Mouse (Mus musculus): Measurements from ENCODE around the gene Nelfb. TPM values are rescaled to one million over a fixed set of nuclear protein-coding genes. Genes with fewer than 3 reads are reported as not detected.
"Not testable (repeated sequence)": the region's sequence is repeated elsewhere in the genome, so short reads cannot be mapped to it uniquely, and the experiment has no call there.

The Nelfb gene
- 18.4 and 19.1 TPM in 2 replicates for total RNA-seq (2014; rRNA removed)
- polyA plus RNA-seq (2012; rRNA removed) = 22.4 and 27.5 TPM in 2 replicates

DNA sequence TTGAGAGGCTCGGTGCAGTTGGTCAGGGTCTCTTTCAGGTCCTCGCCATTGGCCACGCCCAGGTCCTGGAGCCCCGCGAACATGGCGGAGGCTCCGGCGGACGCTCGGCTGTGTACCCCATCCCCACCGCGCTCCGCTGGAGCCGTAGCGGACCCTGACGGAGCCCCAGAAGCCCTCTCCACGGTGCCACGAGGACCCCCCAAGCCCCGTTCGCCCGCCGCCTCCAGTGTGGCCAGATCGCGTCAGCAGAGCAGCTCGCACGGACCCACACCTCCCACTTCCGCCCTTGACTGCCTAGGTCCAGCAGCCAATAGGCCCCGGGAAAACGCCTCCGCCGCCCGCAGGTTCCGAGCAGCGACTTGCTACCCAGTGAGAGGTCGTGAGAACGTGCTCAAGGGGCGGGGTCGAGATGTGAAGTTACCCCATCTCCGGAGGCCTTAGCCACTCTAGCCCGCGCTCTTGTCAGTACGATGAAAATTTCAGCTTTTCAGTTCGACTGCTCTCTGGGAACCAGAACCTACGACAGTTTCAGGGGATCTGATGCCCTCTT, at the start of gene Nelfb:
Gene Nelfb (minus strand): TSS at position 369 of the 550 bp plus-strand sequence.
- 1% methylated on average over 44 of the region's 44 CpGs for WGBS
- DNase-seq (ENCODE audit: extremely low read depth, low read depth, low spot score) = peak; percentile 75

GRCm38 (mm10) chr2:25258887-25259286, 47.6 kb upstream of the Nelfb start:
- Histone ChIP-seq H3K9ac (ENCODE audit: low read depth, low read length) (no peak overlapping the region), H3K4me1 (ENCODE audit: control insufficient read depth, insufficient read depth, low read length) (peaks cover 14% of the 10 kb centered on the region), H3K36me3 (ENCODE audit: control insufficient read depth, insufficient read depth, low read length) (no peaks in the 10 kb centered on the region), H3K79me2 (ENCODE audit: control insufficient read depth, insufficient read depth, low read length) (peaks cover 11% of the 10 kb centered on the region; the same call in 1 of the 2 replicates), H3K27ac (replicated peaks; ENCODE audit: insufficient read depth, low read depth, low read length) (no peak overlapping the region), H3K27me3 (ENCODE audit: control insufficient read depth, insufficient read depth, low read length) (no peaks in the 10 kb centered on the region), H3K4me3 (ENCODE audit: insufficient read depth, low read depth, low read length) (no peak overlapping the region)
- DNase-seq (ENCODE audit: extremely low read depth, low read depth, low spot score) = no peak
- WGBS = 76% methylated on average over 2 of the region's 2 CpGs
- peak; percentile 39 for TF ChIP-seq CTCF (IDR thresholded peaks at IDR 0.05; ENCODE audit: low read depth, low read length)
- TF ChIP-seq POLR2A (IDR thresholded peaks at IDR 0.05; ENCODE audit: extremely low read depth, insufficient read depth, low read length) = no peak

More for the DNA sequence above, at the start of gene Nelfb:
- Histone ChIP-seq H3K27me3 (ENCODE audit: control insufficient read depth, insufficient read depth, low read length) (no peaks in the 10 kb centered on the region), H3K9ac (ENCODE audit: low read depth, low read length) (peak within 1 kb of the TSS; percentile 95), H3K4me1 (ENCODE audit: control insufficient read depth, insufficient read depth, low read length) (peaks cover 10% of the 10 kb centered on the region), H3K27ac (replicated peaks; ENCODE audit: insufficient read depth, low read depth, low read length) (peak within 1 kb of the TSS; percentile 76), H3K79me2 (ENCODE audit: control insufficient read depth, insufficient read depth, low read length) (peaks cover 16% of the 10 kb centered on the region; the same call in 1 of the 2 replicates), H3K4me3 (ENCODE audit: insufficient read depth, low read depth, low read length) (peak within 1 kb of the TSS; percentile 94), H3K36me3 (ENCODE audit: control insufficient read depth, insufficient read depth, low read length) (peaks cover 2% of the 10 kb centered on the region; the same call in 1 of the 2 replicates)
- TF ChIP-seq POLR2A (IDR thresholded peaks at IDR 0.05; ENCODE audit: extremely low read depth, insufficient read depth, low read length) = peak; percentile 60
- no peak for TF ChIP-seq CTCF (IDR thresholded peaks at IDR 0.05; ENCODE audit: low read depth, low read length)

DNA sequence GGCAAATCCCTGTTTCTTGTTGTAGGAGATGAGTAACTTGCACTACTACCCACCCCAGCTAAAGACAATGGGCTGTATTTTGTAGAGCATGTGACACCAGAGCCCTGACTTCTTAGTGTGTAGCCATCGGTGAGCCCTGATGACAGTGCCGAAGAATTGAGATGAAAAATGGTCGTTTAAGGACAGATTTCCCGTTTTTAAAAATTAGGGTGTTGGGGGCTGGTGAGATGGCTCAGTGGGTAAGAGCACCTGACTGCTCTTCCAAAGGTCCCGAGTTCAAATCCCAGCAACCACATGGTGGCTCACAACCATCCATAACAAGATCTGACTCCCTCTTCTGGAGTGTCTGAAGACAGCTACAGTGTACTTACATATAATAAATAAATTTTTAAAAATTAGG, 46.0 kb upstream of the Nelfb start:
- H3K4me3 ChIP-seq (ENCODE audit: insufficient read depth, low read depth, low read length); H3K27ac ChIP-seq (replicated peaks; ENCODE audit: insufficient read depth, low read depth, low read length); DNase-seq (ENCODE audit: extremely low read depth, low read depth, low spot score); H3K27me3 ChIP-seq (ENCODE audit: control insufficient read depth, insufficient read depth, low read length); H3K4me1 ChIP-seq (ENCODE audit: control insufficient read depth, insufficient read depth, low read length); H3K36me3 ChIP-seq (ENCODE audit: control insufficient read depth, insufficient read depth, low read length); H3K9ac ChIP-seq (ENCODE audit: low read depth, low read length); H3K79me2 ChIP-seq (ENCODE audit: control insufficient read depth, insufficient read depth, low read length): not testable (repeated sequence)
- WGBS = 83% methylated on average over 5 of the region's 5 CpGs

DNA sequence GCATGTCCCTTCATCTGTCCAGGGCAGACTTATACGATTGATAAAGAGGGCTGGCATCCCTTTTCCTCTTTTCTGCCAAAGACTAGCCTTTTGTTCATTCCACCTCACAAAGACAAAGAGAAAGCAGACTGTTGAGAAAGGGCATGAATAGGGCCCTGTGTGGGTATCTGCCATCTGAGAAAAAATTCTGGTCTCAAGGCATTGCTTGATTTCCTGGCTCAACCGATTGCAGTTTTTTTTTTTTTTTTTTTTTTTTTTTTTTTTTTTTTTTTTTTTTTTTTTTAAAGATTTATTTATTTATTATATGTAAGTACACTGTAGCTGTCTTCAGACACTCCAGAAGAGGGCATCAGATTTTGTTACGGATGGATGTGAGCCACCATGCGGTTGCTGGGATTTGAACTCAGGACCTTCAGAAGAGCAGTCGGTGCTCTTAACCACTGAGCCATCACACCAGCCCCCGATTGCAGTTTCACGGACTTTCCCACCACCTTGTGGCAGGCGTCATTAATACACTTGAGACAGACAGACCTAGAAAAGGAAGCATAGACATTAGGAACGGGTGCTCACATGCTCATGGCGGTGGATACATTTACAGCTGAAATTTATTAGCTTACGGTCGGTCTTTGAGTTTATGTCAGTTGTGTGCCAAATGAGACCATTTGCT, 45.3 kb upstream of the Nelfb start:
- not testable (repeated sequence) for H3K79me2 ChIP-seq (ENCODE audit: control insufficient read depth, insufficient read depth, low read length); H3K27me3 ChIP-seq (ENCODE audit: control insufficient read depth, insufficient read depth, low read length); H3K4me1 ChIP-seq (ENCODE audit: control insufficient read depth, insufficient read depth, low read length); H3K36me3 ChIP-seq (ENCODE audit: control insufficient read depth, insufficient read depth, low read length); H3K27ac ChIP-seq (replicated peaks; ENCODE audit: insufficient read depth, low read depth, low read length); DNase-seq (ENCODE audit: extremely low read depth, low read depth, low spot score)
- H3K4me3 ChIP-seq (ENCODE audit: insufficient read depth, low read depth, low read length) = 0 out of 2 replicates have a peak overlapping the region, but pooled peaks have one; percentile 78
- 59% methylated on average over 12 of the region's 12 CpGs for WGBS
- H3K9ac ChIP-seq (ENCODE audit: low read depth, low read length) = peak overlapping the region; percentile 28; the same call in 1 of the 2 replicates

DNA sequence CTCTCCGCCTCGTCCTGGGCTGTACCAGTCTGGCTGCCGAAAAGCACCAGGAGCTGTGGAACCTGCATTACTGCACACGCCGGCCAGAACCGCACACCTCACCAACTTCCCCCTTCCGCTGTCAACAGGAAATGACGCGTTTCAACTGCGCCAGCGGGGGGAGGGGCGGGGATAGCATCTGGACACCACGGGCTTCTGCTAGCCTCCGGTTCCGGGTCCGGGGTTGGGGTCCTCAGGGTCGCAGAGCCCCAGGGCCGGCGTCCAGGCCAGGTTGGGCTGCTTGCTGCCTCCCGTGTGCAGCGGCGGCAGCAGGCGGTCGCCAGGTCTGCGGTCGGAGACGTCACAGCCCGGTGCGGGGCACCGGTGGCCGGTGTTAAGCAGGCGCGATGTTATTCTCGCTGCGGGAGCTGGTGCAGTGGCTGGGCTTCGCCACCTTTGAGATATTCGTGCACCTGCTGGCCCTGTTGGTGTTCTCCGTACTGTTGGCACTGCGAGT, 44.0 kb upstream of the Nelfb start, which contains the start of gene Tmem203:
Gene Tmem203 (plus strand): TSS at position 156 of the 496 bp plus-strand sequence.
- under 1% methylated on average over 39 of the region's 39 CpGs for WGBS
- DNase-seq (ENCODE audit: extremely low read depth, low read depth, low spot score) = peak; percentile 68

DNA sequence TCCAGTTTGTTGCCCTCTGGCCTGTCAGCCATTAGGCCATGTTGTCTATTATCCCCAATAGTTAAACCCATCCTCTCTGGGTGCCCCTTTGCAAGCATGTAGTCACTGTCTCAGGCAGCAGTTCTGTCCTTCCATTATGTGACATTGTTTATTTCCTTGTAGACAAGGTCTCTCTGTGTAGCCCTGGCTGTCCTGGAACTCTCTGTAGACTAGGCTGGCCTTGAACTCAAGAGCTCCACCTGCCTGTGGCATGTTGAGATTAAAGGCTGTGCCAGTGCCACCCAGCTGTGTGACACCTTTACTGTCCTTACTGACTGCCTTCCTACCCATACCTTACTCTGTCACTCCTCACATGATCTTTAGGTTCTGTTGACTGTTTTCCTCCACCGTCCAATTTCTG, 41.0 kb upstream of the Nelfb start:
- H3K79me2 ChIP-seq (ENCODE audit: control insufficient read depth, insufficient read depth, low read length) = peaks cover 2% of the 10 kb centered on the region; the same call in 1 of the 2 replicates
- TF ChIP-seq POLR2A (IDR thresholded peaks at IDR 0.05; ENCODE audit: extremely low read depth, insufficient read depth, low read length) (no peak), CTCF (IDR thresholded peaks at IDR 0.05; ENCODE audit: low read depth, low read length) (peak; percentile 36; the same call in 1 of the 2 replicates)
- no peak overlapping the region for H3K4me3 ChIP-seq (ENCODE audit: insufficient read depth, low read depth, low read length)
- no peak overlapping the region for H3K27ac ChIP-seq (replicated peaks; ENCODE audit: insufficient read depth, low read depth, low read length)
- H3K27me3 ChIP-seq (ENCODE audit: control insufficient read depth, insufficient read depth, low read length) = no peaks in the 10 kb centered on the region
- WGBS = 79% methylated on average over 1 of the region's 1 CpGs
- peak; percentile 19 for DNase-seq (ENCODE audit: extremely low read depth, low read depth, low spot score)
- no peak overlapping the region for H3K9ac ChIP-seq (ENCODE audit: low read depth, low read length)
- peaks cover 5% of the 10 kb centered on the region for H3K36me3 ChIP-seq (ENCODE audit: control insufficient read depth, insufficient read depth, low read length)
- peaks cover 9% of the 10 kb centered on the region for H3K4me1 ChIP-seq (ENCODE audit: control insufficient read depth, insufficient read depth, low read length)

More for the DNA sequence above, 44.0 kb upstream of the Nelfb start, which contains the start of gene Tmem203:
- Histone ChIP-seq H3K4me3 (ENCODE audit: insufficient read depth, low read depth, low read length) (peak within 1 kb of the TSS; percentile 78), H3K27ac (replicated peaks; ENCODE audit: insufficient read depth, low read depth, low read length) (peak within 1 kb of the TSS; percentile 51), H3K36me3 (ENCODE audit: control insufficient read depth, insufficient read depth, low read length) (peaks cover 3% of the 10 kb centered on the region; the same call in 1 of the 2 replicates), H3K4me1 (ENCODE audit: control insufficient read depth, insufficient read depth, low read length) (peaks cover 9% of the 10 kb centered on the region), H3K79me2 (ENCODE audit: control insufficient read depth, insufficient read depth, low read length) (peaks cover 2% of the 10 kb centered on the region; the same call in 1 of the 2 replicates), H3K27me3 (ENCODE audit: control insufficient read depth, insufficient read depth, low read length) (no peaks in the 10 kb centered on the region), H3K9ac (ENCODE audit: low read depth, low read length) (peak within 1 kb of the TSS; percentile 83)
- peak; percentile 73; the same call in 1 of the 2 replicates for TF ChIP-seq POLR2A (IDR thresholded peaks at IDR 0.05; ENCODE audit: extremely low read depth, insufficient read depth, low read length)
- no peak for TF ChIP-seq CTCF (IDR thresholded peaks at IDR 0.05; ENCODE audit: low read depth, low read length)

Data from liver, adult 2 months (tissue).